Mouse (Mus musculus) testis, adult 2 months (tissue): Measurements from ENCODE around the gene Arl6ip4. TPM values are rescaled to one million over a fixed set of nuclear protein-coding genes. Genes with fewer than 3 reads are reported as not detected.

ENCODE experiments used
- H3K27ac ChIP-seq: fragments of 200-500 bp; 2 replicates; pipeline ENCODE4 v1.5.1; 2012; ENCODE audit warnings: low read depth, low read length; ENCODE audit not compliant: control insufficient read depth, insufficient read depth
- H3K27me3 ChIP-seq: fragments of 200-500 bp; 2 replicates; pipeline ENCODE4 v1.6.1; 2012; ENCODE audit warnings: mild to moderate bottlenecking, low read length, moderate library complexity; ENCODE audit not compliant: control insufficient read depth, insufficient read depth
- H3K36me3 ChIP-seq: fragments of 200-500 bp; 2 replicates; pipeline ENCODE4 v1.6.1; 2012; ENCODE audit warnings: mild to moderate bottlenecking, low read length; ENCODE audit not compliant: control insufficient read depth, insufficient read depth
- H3K4me1 ChIP-seq: fragments of 200-500 bp; 2 replicates; pipeline ENCODE4 v1.6.1; 2012; ENCODE audit warnings: low read length; ENCODE audit not compliant: control insufficient read depth, insufficient read depth
- H3K4me3 ChIP-seq: fragments of 200-500 bp; 2 replicates; pipeline ENCODE4 v1.5.1; 2012; ENCODE audit warnings: low read depth, mild to moderate bottlenecking, low read length, moderate library complexity, mixed read lengths; ENCODE audit not compliant: control insufficient read depth
- CTCF ChIP-seq: fragments of 200-500 bp; IDR thresholded peaks from 2 replicates; pipeline ENCODE4 v1.5.1; 2012; ENCODE audit warnings: low read depth, mild to moderate bottlenecking, inconsistent platforms, low read length, moderate library complexity; ENCODE audit not compliant: control insufficient read depth, insufficient read depth, insufficient replicate concordance
- POLR2A ChIP-seq: fragments of 200-500 bp; IDR thresholded peaks from 2 replicates; pipeline ENCODE4 v1.6.1; 2012; ENCODE audit warnings: low read depth, mild to moderate bottlenecking, inconsistent platforms, low read length, moderate library complexity; ENCODE audit not compliant: control insufficient read depth
- polyA plus RNA-seq: library from polyadenylated mRNA; depleted of rRNA; stranded (reverse); fragments of >200 nt; gene quantifications from 2 replicates; pipeline ENCODE4 v1.2.3, GENCODE M21; 2012; rRNA removed

Gene Arl6ip4
- polyA plus RNA-seq, 1 experiment: 28.3 TPM

DNA sequence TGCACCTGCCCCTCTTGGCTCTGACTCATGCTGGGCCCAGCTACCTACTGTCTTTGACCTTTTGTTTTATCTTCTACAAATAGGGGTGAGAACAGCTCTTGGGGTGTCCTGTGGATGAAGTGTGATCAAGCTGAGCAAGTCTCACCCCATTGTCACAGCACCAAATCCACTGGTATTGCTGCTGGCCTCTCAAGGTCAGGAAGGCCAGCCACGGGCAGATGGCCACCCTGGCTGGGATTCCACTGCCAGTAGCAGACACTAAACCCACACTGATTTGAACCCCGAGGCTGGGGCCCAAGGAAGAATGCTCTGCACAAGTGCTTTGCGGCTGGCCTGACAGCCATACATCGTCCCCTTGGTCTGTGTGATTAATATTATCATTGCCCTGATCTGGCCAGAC lies 42.4 kb downstream of the Arl6ip4 start:
- Histone ChIP-seq H3K4me1 (no peaks in the 10 kb centered on the region; the same call in 1 of the 2 replicates), H3K4me3 (no peak overlapping the region), H3K27ac (no peak overlapping the region), H3K36me3 (no peaks in the 10 kb centered on the region), H3K27me3 (no peaks in the 10 kb centered on the region)
- TF ChIP-seq CTCF: no peak
- TF ChIP-seq POLR2A: no peak

DNA sequence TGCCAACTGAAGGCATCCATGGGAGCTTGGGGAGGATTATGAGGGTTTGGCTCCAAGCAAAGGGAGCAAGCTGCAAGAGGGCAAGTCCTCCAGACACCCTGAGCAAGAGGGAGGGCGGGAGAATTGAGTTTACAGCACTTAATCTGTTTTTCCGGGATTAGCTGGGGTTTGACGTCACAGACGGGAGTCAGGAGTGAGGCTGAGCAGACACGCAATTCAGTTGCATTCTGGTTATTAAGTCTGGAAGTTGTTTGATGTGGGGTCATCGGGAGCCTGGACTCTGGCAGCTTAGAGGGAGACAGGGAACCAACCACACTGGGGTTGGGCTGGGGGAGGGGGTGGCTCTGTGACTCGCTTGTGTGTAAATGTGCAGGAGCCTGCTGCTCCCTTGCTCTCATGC lies 43.6 kb downstream of the Arl6ip4 start:
- Histone ChIP-seq H3K36me3 (no peaks in the 10 kb centered on the region), H3K27me3 (no peaks in the 10 kb centered on the region), H3K27ac (no peak overlapping the region), H3K4me3 (no peak overlapping the region), H3K4me1 (no peaks in the 10 kb centered on the region; the same call in 1 of the 2 replicates)
- no peak for TF ChIP-seq POLR2A
- TF ChIP-seq CTCF: no peak

DNA sequence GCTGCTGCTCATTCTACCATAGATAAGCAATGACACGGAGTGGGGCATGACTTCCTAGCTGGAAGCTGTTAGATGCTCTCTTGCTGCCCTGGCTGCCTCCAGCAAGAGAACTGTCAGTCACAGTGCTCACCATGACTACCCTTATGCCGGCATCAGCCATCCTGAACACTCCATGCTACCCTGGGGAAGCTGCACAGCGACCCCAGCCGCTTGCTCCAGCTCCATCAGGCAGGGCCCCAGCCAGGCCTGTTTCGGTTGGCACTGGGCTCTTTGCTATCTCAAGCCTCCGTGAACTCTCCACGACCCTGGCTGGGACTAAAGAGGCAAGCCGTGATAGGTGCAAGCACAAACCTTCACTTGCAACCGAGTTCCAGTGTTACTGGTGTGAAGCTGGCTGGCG lies 45.9 kb downstream of the Arl6ip4 start:
- no peak overlapping the region for H3K27ac ChIP-seq
- H3K36me3 ChIP-seq: no peaks in the 10 kb centered on the region
- no peak for TF ChIP-seq POLR2A
- no peak for TF ChIP-seq CTCF
- no peaks in the 10 kb centered on the region for H3K27me3 ChIP-seq
- H3K4me3 ChIP-seq: no peak overlapping the region
- no peaks in the 10 kb centered on the region; the same call in 1 of the 2 replicates for H3K4me1 ChIP-seq

DNA sequence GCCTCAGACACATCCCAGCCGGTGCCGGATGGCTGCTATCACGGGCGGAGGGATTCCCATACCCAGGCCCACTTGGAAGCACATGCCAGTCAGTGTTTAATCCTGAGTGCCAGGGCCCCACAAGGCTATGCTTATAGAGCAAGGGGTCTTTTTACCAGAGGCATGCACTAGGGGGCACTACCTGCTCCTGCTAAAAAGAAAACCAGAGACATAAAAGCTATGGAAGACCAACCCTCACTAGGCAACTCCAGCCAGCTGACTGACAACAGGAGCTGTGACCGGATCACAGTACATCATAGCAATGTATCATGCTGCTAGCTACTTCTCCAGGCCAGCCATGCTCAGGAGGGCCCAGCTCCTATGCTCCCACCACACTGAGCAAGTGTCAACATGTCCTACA lies 46.7 kb downstream of the Arl6ip4 start:
- TF ChIP-seq CTCF (no peak), POLR2A (no peak)
- Histone ChIP-seq H3K27ac (no peak overlapping the region), H3K27me3 (no peaks in the 10 kb centered on the region), H3K4me1 (no peaks in the 10 kb centered on the region; the same call in 1 of the 2 replicates), H3K4me3 (no peak overlapping the region), H3K36me3 (no peaks in the 10 kb centered on the region)

DNA sequence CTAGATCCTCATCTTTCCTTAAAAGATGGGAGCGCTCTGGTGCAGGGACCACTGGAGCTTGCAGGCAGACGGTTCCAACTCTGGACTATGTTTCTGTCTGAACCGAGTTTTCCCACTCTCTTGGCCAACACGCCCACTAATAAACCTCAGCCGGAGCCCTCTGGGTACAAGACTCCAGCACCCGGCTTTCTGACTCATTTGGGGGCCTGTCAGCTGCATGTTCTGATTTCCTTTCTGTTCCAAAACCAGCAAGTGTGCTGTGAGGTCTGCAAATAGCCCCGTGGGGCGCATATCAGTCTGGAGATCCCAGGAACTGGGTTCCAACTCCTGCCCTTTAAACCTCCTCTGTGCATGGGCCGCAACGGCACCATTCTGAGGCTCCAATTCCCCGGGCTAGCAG lies 47.6 kb downstream of the Arl6ip4 start:
- Histone ChIP-seq H3K36me3 (no peaks in the 10 kb centered on the region), H3K27ac (no peak overlapping the region), H3K4me1 (no peaks in the 10 kb centered on the region; the same call in 1 of the 2 replicates), H3K4me3 (no peak overlapping the region), H3K27me3 (no peaks in the 10 kb centered on the region)
- no peak for TF ChIP-seq CTCF
- no peak for TF ChIP-seq POLR2A

DNA sequence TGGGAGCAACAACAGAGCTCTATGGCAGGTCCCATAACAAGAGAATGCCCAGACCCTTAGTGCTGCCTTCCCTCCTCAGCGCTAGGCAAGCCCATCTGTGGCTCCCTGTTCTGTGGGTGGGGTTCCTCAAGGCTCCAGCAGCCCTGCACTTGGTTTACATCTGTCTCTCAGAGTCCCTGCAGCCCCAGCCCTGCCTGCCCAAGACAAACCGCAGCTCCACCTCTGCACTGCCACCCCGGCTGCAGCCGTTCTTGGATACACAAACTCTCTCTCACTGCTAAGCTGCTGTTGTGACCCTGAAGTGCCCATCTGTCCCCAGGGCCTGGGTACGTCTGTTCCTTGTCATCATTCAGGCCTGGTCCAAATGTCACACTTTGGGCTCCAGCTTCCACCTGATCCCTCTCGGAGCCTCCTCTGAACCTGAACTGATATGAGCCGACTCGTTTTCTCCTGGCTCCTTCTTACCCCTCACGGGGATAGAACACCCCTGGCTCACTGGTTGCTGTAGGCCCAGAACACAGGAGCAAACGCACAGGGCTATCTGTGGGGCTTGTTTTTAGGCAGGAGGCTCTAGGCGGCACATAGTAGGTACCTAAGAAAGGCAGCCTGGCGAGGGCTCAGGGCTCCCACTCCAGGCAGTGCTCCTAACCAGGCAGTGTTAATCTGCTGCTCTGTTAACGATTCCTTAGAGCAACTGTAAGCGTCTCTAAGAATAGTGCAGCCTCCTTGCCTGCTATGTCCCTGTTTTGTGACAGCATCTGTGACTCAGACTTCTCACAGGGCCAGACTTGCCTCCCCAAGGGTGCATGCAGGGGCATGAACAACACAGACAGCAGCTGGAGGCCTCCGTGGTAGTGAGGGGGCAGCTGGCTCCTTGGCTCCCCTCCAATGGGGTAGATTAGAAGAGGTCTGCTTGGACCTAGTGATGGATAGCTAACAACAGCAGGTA lies 50.0 kb downstream of the Arl6ip4 start:
- Histone ChIP-seq H3K27ac (no peak overlapping the region), H3K36me3 (no peaks in the 10 kb centered on the region), H3K4me3 (no peak overlapping the region), H3K4me1 (no peaks in the 10 kb centered on the region), H3K27me3 (no peaks in the 10 kb centered on the region)
- TF ChIP-seq CTCF (no peak), POLR2A (no peak)

DNA sequence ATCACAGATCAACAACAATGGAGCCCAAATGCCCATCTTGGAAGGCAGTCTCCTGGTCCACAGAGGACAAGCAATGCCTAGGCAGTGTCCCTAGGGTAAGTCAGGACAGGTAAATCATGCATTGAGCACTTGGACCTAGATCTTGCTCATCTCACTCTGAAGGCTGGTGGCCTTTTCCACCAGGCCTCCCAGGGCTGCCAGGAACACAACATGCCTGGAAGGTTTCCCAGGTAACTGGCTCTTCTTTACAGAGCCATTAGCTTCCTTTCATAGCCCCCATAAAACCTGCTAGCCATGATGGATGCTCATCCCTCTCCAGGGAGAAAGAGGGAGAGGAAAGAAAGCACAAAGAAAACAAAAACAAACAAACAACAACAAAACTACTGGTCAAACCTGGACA lies 50.9 kb downstream of the Arl6ip4 start:
- H3K27me3 ChIP-seq: no peaks in the 10 kb centered on the region
- H3K4me1 ChIP-seq: no peaks in the 10 kb centered on the region
- H3K36me3 ChIP-seq: no peaks in the 10 kb centered on the region
- no peak overlapping the region for H3K4me3 ChIP-seq
- TF ChIP-seq POLR2A: no peak
- no peak overlapping the region for H3K27ac ChIP-seq

DNA sequence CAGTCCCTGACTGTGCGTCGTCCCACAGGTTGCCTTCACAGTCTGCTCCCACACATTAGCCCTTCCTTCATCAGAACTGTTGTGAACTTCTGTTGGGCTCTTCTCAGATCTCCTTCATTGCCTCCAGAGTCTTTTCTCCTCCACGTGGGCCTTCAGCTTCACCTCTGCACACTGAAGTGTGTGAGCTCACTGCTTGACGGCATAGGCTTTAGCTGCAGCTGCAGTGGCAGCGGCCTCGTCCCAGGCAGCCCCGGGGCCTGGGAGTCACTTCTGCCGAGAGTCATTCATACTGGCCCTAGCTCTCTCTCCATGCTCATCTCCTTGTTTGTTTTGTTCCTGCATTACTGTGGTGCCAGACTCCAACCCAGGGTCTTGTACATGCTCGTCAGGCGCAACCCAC lies 51.7 kb downstream of the Arl6ip4 start:
- Histone ChIP-seq H3K4me1 (no peaks in the 10 kb centered on the region), H3K4me3 (no peak overlapping the region), H3K27me3 (no peaks in the 10 kb centered on the region), H3K36me3 (no peaks in the 10 kb centered on the region), H3K27ac (no peak overlapping the region)
- TF ChIP-seq POLR2A: no peak
- no peak for TF ChIP-seq CTCF

Other genes with a start within 250 kb of the Arl6ip4 start
- gene Hcar1, start 236.1 kb upstream of the Arl6ip4 start, polyA plus RNA-seq: 0.05 and 0.17 TPM in 2 replicates
- 40.6 and 55.0 TPM in 2 replicates for gene Denr, start 208.9 kb upstream of the Arl6ip4 start, polyA plus RNA-seq
- gene Gm43518, start 188.7 kb upstream of the Arl6ip4 start, polyA plus RNA-seq: 10.8 and 12.3 TPM in 2 replicates
- 70.8 and 79.8 TPM in 2 replicates for gene Ccdc62, start 185.4 kb upstream of the Arl6ip4 start, polyA plus RNA-seq
- gene Hip1r, start 142.5 kb upstream of the Arl6ip4 start, polyA plus RNA-seq: 8.7 and 11.0 TPM in 2 replicates
- 46.6 and 47.7 TPM in 2 replicates for gene Vps37b, start 83.8 kb upstream of the Arl6ip4 start, polyA plus RNA-seq
- 21.6 and 24.8 TPM in 2 replicates for gene Abcb9, start 20.3 kb upstream of the Arl6ip4 start, polyA plus RNA-seq
- gene Ogfod2, start 3.8 kb upstream of the Arl6ip4 start, polyA plus RNA-seq: 50.9 and 57.5 TPM in 2 replicates
- gene Pitpnm2, start 133.7 kb downstream of the Arl6ip4 start, polyA plus RNA-seq: 54.9 and 61.9 TPM in 2 replicates
- gene Mphosph9, start 211.9 kb downstream of the Arl6ip4 start, polyA plus RNA-seq: 29.0 and 30.7 TPM in 2 replicates
- gene 2810006K23Rik, start 212.0 kb downstream of the Arl6ip4 start, polyA plus RNA-seq: 3.9 and 4.8 TPM in 2 replicates
- gene Cdk2ap1, start 247.0 kb downstream of the Arl6ip4 start, polyA plus RNA-seq: 40.6 and 41.5 TPM in 2 replicates